Mouse (Mus musculus): ENCODE measurements around the gene Hmox2.

The Hmox2 gene

DNA sequence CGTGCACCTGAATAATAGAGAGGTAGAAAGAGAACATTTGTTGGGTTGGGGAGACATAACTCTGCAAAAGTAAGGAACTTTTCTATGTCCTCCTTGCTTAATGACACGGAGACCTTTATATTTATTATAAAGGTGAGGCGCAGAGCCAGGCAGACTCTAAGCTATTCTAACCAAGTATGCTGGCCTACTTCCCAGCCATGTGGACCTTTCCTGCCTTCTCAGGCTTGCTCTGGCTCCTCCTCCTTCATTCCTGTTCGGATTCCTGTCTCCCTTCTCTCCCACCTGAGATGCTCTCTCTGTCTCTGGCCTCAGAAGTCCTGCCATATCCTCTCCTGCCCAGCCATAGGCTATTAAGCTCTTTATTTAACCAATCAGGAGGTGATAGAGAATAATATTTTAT lies 895 bp upstream of the Hmox2 start:
- no peak for DNase-seq (ENCODE audit: low read depth, low spot score)

DNA sequence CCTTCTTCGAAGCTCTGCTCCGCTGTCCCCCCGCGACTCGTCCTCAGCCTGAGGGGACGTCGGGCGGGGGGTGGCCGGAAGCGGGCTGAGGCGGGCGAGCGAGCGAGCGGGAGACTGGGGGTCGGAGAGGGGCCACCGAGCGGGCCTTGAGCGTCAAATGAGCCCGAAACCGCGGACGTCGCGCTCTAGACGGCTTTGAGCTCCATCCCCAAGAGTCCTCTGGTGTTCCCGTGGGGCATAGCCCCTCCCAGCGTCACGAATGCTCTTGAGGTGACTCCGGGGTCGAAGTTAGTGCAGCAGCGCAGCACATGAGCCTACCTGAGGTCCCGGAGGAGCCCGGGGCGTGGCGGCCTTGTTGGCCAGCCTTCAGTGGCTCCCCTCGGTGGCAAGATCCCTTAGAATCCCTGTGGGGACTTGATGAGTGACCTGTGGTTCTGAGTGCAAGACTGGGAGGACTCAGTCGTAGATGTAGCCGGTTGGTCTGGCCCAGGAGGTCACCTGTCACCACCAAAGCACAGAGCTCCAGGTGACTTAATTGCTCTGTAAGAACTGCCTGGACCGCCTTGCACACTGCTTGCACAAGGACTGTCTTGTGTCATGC lies 467 bp downstream of the Hmox2 start:
- no peak for DNase-seq (ENCODE audit: low read depth, low spot score)

DNA sequence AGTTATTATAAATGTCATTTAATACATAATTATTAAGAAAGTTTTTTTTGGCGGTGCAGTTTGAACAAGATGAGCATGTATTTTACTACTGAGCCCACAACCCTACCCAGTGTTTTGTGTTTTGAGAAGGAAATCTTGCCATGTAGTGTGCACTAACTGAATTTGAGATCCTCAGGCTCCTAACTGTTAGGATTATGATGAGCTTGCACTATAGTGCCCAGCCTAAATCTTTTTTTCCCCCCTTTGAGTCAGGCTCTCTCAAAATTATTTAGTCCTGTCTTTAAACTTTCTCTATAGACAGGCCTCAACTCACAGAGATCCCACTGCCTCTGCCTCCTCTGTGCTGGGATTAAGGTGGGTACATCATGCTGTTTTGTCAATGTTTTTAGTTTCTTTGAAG lies 1.4 kb downstream of the Hmox2 start:
- no peak for DNase-seq (ENCODE audit: low read depth, low spot score)

DNA sequence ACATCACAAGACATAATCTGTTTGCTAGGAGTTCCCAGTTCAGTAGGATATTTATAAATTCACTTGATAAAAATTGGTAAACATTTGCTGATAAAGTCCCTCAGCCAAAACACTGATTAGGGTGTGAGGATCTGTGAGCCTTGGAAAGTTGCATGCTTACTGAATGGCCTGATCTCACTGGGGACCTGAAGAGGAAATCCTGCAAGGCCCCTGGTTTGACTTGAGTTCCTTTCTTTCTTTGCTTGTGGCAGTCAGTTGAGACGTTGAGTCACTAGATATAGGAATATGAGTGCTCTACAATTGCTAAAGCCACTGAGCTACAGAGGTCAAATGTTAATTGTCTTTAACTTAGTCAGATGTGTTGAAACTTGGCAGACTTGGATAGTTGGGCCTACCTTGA lies 1.8 kb downstream of the Hmox2 start:
- no peak for DNase-seq (ENCODE audit: low read depth, low spot score)

DNA sequence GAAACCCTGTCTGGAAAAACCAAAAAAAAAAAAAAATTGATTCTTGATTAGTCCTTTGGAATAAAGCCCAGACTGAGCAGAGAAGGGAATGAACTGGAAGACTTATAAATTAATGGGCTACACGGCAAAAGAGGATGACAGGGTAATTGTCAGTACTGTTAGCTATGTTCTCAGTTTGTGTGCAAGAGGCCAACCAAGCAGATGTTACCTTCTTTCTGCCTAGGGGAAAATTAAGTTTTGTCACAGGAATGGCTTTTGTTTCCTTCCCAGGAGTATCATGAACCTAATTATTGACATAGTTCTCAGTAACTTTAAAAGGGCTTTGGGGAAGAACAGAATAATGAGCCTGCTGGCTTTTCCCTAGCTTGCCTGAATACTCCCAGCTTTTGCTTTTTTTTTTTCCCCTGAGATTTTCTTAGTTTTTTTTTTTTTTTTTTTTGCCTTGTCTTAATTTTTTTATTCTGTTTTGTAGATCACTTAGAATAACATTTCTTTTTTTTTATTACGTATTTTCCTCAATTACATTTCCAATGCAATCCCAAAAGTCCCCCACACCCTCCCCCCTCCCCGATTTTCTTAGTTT lies 4.7 kb downstream of the Hmox2 start:
- no peak for DNase-seq (ENCODE audit: low read depth, low spot score)

DNA sequence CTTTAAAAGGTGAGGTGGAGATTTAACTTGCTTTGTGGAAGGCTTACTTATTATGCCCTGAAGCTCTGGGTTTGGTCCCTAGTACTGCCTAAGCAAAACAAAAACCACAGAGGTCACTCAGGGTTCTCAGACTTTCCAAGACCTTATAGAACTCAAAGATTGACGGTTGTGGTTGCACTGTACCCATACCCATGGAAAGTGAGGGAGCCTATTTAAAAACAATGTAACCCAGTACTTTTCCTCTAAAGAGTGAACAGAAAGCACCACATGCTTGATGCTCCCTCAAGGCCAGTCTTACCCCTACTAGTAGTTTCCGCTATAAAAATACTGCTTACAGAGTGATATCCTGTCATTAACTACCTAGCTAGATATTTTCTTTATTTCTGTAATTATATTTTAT lies 10.1 kb downstream of the Hmox2 start:
- no peak for DNase-seq (ENCODE audit: low read depth, low spot score)

DNA sequence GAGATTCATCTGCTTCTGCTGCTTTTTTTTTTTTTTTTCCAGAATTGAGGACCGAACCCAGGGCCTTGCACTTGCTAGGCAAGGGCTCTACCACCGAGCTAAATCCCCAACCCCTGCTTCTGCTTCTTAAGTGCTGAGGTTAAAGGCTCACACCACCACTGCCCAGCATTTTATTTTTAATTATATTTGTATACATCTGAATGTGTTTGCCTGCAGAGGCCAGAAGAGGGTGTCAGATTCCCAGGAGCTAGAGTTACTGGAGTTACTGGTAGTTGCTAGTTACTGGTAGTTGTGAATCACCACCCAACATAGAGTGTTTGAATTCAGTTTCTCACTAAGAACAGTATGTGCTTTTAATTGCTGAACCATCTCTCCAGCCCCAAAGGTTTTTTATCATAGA lies 13.8 kb downstream of the Hmox2 start:
- DNase-seq (ENCODE audit: low read depth, low spot score), result no peak

DNA sequence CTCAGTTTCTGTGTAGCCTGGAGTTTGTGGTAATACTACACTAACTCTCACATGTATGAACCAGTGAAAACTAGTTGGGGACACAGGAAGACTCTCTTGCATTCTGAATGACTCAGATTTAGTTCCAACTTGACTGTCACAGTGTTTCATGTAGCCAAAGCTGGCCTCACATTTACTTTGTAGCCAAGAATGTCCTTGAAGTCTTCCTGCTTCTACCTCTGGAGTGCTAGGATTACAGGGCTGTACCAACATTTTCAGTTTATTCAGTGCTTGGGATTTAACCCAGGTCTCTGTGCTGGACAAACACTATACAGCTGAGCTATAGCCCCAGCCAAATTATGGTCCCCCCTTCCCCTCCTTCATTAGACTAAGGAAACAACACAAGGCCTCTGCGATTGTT lies 16.0 kb downstream of the Hmox2 start:
- no peak for DNase-seq (ENCODE audit: low read depth, low spot score)

DNA sequence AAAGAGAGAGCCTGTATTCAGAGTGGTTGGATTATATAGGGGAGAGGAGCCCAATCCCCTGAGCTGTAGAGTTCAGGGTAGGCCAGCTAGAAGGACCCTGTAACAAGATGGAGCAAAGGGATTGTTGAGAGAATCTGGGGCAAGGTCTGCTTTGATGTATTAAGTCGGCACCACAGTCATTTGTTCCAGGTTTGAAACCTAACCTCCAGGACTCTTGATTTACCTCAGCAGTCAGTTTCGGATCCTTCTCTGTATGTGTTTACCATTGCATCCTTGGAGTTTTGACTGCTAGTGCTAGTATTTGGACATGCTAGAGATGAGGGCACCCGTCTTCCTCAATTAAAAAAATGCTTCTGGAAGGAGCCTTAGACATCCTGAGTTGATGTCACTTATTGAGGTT lies 26.0 kb downstream of the Hmox2 start:
- DNase-seq (ENCODE audit: low read depth, low spot score), result no peak

DNA sequence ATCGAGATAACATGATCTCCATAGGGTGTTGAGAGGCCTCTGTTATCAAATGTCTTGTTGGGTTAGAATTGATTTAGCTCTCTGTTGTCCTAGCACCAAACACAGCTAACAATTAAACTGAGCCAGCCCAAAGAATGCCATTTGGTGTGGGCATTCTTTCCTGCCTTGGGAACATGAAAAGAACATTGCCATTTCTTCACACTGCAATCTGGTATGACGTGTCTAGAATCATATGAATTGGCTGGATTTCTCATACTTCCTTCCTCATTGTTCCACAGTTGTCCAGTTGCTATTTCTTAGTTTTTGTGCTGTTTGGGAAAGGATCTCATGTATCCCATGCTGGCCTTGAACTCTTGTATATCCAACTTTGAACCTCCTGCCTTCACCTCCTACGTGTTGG lies 27.9 kb downstream of the Hmox2 start:
- DNase-seq (ENCODE audit: low read depth, low spot score), result no peak

DNA sequence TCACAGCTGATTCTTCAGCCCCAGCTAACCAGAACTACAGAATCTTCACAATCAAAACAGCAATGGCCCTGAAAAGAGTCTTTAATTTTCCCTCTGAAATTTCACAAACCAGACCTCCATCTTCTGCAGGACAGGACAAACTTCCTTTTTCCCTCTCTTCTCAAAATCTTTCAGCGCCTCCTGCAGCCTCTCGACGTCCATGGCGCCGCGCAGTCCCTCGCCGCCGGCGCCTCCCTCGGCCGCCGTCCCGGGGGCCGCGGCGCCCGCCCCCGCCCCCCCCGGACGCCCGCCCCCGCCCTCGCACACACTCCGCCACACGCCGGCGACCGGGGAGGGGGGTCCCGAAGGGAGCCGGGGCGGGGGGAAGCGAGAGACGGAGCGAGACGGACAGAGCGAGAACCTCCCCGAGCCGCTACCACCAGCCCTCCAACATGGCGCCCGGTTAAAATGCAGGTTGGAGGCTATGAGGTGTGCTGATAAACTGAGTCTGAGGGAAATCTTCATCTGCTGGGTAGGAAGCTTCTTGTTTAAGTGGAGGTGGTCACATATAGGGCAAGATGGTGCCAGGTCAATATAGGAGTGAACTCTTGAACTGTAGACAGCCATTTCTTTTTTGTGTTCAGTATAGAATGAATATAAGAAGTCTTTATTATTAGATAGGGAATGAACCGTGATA lies 30.6 kb downstream of the Hmox2 start:
- DNase-seq (ENCODE audit: low read depth, low spot score), result peak; percentile 7

DNA sequence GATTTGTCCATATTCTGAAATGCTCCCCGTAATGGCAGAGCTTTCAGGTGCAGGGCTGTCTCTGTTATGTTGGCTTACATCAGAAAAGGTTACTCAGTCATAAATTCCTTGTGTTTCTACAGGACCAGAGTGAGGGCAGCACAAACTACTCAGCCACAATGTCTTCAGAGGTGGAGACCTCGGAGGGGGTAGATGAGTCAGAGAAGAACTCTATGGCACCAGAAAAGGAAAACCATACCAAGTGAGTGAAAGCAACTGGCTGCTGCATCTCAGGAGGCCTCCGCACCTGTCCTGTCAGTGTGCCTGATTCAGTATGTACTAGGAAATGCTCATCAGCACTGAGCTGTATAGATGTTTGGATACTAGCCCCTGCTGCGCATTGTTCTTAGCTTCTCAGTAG lies 36.3 kb downstream of the Hmox2 start:
- DNase-seq (ENCODE audit: low read depth, low spot score), result no peak

DNA sequence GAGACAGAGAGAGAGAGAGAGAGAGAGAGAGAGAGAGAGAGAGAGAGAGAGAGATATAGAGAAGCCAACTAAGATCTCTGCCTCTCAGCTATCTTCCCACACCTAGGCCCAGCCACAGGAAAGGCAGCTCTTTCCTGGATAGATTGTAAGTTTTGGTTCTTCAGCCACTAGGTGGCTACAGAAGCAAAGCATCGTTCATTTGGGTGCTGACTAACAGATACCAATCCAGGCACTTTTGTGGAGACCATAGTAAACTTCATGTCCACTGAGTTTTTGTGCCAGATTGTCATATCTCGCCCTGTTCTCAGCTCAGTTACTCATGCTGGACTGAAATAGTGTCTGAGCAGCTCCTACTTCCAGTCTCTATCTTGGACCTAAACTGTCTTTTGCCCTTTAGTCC lies 37.1 kb downstream of the Hmox2 start:
- peak; percentile 14 for DNase-seq (ENCODE audit: low read depth, low spot score)

DNA sequence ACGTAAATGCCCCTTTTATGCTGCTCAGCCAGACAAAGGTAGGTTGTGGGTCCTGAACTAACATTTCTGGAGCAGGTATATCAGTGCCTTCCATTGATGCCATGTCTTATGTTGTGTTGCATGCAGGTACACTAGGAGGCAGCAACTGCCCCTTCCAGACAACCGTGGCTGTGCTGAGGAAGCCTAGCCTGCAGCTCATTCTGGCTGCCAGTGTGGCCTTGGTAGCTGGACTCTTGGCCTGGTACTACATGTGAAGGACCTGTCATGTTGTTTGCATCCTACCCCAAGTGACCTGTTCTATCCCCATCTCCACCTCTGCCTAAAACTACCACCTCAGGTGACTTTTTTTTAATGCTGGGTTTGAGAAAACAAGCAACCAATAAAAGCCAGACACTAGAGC lies 39.7 kb downstream of the Hmox2 start:
- DNase-seq (ENCODE audit: low read depth, low spot score), result no peak

DNA sequence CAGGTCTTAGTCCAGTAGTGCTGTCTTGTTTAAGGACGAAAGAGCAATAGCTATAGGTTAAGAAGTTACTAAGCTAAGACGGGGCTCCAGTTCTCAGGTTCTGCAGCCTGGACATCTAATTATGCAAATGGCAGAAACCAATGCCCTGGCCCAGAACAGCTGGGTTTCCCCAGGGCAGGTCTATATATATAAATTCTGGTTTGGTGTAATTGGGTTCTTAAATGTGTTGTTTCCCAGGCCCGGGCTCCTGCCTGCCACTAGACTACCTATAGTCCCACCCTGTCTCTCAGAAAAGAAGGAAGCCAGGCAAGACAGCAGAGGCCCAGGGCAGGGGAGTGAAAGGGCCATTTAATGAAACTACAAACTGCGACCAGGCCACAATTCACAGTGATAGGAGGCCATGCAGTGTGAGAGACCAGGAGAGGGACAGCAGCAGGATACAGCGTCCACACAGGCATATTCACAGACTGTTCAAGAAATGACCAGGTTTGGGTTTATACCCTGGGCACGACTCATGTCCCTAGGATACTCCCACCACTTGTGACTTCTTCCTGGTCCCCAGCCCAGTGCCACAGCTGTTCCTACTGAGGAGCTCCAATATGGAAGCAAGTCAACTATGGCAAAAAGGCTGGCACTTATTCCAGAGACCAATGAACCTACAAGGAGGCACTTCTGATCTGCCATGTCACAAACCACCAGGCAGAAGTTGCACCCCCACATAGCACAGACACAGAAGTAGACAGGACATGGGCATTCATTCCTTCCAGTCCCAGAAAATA lies 41.0 kb downstream of the Hmox2 start:
- no peak for DNase-seq (ENCODE audit: low read depth, low spot score)

DNA sequence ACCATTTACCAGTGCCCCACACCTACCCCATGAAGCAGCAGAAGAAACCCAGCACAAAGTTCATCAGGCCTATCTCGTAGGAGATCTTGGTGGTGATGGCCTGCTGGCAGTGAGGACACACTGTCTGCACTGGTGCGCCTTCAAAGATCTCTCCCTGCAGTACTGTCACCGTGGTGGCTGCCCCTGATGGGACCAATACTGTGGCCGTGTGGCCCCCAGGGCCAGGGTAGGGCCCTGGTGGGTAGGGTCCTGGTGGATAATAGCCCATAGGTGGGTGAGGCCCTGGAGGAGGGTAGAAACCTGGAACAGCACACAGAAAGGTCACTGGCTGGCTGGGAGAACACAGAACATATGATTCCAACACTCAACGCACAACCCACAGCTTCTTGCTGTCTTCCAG lies 42.6 kb downstream of the Hmox2 start:
- DNase-seq (ENCODE audit: low read depth, low spot score), result no peak

DNA sequence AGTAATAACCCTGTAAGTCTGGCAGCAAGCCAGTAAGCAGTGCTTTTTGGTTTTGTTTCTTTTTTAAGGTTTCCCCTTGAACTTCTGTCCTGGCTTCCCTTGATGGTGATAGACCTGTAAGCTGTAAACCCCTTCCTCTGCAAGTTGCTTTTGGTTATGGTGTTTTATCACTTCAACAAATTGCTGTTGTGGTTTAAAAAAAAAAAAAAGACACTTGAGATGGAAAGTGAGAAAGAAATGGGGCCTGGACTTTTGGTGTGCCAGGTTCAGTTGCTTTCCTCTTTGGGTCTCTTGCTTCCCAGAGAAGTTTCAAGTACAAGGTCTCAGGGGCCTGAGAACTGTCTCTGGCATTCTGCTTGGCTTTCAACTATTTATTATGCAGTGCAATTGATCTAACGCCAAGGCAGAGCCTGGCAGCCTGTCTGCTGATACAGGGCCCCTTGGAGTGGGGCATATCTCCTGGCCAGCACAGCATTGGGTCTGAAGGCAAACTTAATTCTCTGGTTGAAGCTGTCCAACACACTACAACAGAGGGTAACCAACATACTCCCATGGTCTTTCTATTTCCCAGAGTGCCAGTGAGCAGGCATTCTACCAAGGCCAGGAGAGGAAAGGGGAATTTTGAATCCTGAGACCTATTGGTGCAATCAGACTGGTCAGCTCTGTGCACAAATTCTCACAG lies 47.3 kb downstream of the Hmox2 start:
- no peak for DNase-seq (ENCODE audit: low read depth, low spot score)

DNA sequence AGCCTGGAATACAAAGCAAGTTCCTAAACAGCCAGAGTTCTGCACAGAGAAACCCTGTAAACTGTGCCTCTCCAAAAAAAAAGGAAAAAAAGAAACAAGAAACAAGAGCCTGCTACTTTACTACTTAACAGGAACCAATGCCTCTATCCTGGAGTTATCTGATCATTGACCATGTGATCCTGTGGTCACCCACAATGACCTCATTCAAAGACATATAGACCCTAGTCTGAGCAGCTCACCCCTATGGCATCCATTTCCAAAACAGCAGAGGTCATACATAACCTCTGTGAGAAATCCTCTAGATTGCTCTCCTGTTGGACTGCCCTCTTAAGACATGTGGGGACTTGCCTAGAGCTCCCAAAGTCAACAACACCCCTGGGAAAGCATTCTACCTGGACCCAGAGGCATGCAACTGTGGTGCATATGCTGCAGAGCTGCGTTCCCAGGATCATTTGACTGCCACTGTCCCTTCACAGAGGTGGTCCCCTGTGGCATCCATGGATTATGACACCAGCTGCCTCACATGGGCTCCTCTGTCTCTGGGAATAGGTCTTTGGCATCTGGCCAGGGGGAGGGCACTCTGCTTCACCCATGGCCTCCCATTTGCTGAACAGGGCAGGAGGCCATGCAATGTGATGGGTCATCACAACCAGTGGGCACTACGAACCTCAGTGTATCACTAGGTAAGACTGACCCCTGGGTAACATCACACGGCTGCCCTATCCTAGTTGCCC lies 51.2 kb downstream of the Hmox2 start:
- DNase-seq (ENCODE audit: low read depth, low spot score), result no peak

DNA sequence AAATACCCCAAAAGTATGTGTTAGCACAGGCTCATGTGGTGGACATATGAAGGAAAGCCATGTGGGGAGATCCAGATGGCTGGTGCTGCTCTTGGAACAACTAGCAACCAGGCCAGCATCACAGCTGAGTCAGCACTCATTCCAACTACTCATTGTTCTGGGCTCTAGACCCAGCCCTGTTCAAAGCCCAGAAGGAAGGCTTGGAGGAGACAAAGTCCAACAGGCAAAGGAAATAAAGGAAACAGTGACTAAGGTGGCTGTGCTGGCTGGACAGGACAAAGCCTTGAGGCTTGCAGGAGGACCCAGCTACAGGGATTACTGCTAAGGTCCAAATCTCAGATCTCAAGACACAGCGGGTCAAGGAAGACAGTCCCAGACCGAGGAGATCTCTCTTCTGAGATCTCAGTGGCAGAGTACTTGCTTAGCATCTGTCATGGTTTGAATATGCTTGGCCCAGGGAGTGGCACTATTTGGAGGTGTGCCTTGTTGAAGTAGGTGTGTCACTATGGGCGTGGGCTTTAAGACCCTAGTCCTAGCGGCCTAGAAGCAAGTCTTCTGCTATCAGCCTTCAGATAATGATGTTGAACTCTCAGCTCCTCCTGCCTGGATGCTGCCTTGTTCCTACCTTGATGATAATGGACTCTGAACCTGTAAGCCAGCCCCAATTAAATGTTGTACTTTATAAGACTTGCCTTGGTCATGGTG lies 51.9 kb downstream of the Hmox2 start:
- no peak for DNase-seq (ENCODE audit: low read depth, low spot score)

DNA sequence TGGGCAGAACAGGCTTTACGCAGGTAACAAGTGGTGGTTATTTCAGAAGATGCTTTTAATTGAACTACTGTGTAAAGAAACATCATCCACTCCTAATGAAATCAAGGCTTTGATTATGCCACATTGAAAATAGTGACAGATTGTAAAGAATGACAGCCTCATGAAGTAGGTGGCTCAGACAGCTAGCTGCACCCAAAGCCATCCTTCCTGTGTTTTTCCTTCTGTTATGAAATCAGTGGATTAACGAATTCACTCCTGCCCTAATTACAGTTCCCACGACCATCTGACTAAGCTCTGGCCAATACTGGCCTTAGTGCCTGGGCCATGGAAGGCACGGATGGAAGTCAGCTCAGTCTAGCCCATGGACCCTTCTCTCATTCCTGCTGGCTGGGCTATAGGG lies 52.8 kb downstream of the Hmox2 start:
- no peak for DNase-seq (ENCODE audit: low read depth, low spot score)

Measured in embryo, embryonic 11.5 days (tissue).